Comparison of ENCODE assay signal across 11 mouse cellular contexts in genomic region chr11:55262000-55262399, GRCm38 (mm10). TPM values are rescaled to one million over a fixed set of nuclear protein-coding genes. Genes with fewer than 3 reads are reported as not detected.
DNase-seq lines count a peak whose midpoint lies in the region; ATAC-seq and TF ChIP-seq lines count a peak whose summit lies in the region.
"Had no signal": no experiment of that assay in that cellular context is flagged by ENCODE, and none has a peak within 500 bp of the region (broad histone marks: within the 10 kb centered on the region; RNA-seq: fewer than 3 reads in every experiment).

No protein-coding gene starts in this region.

- no peak for TF ChIP-seq POLR2A in cerebellum, adult 2 months (IDR thresholded peaks at IDR 0.05; ENCODE audit: borderline replicate concordance, insufficient read depth, low read length)

- TF ChIP-seq CTCF in cerebellum, adult 2 months (IDR thresholded peaks at IDR 0.05; ENCODE audit: borderline replicate concordance, insufficient read depth, low read depth, low read length) = peak; percentile 54; the same call in 1 of the 2 replicates

- 60% methylated on average over 5 of the region's 5 CpGs for WGBS in heart, embryonic 11.5 days (ENCODE audit: insufficient replicate concordance)
- 4% methylated on average over 5 of the region's 5 CpGs for WGBS in cerebellum, adult 2 months
- 82% methylated on average over 5 of the region's 5 CpGs for WGBS in midbrain, embryonic 11.5 days

- no peaks in the 10 kb centered on the region for H3K27me3 ChIP-seq in heart, embryonic 11.5 days (ENCODE audit: control insufficient read depth, insufficient read depth, low read length)
- no peaks in the 10 kb centered on the region for H3K27me3 ChIP-seq in cerebellum, adult 2 months (ENCODE audit: control insufficient read depth, insufficient read depth, low read length)
- H3K27me3 ChIP-seq in midbrain, embryonic 11.5 days (ENCODE audit: control insufficient read depth, insufficient read depth, low read length) = no peaks in the 10 kb centered on the region
- H3K27me3 ChIP-seq: embryonic facial prominence, embryonic 12.5 days; intestine, embryonic 15.5 days had no signal

- H3K36me3 ChIP-seq in heart, embryonic 11.5 days (ENCODE audit: control insufficient read depth, insufficient read depth, low read length) = no peaks in the 10 kb centered on the region
- no peaks in the 10 kb centered on the region for H3K36me3 ChIP-seq in midbrain, embryonic 11.5 days (ENCODE audit: control insufficient read depth, insufficient read depth, low read length)
- H3K36me3 ChIP-seq: embryonic facial prominence, embryonic 12.5 days; intestine, embryonic 15.5 days had no signal

- ATAC-seq in heart, embryonic 11.5 days (replicated peaks; ENCODE audit: insufficient number of reproducible peaks, low FRiP score, low TSS enrichment) = no peak
- no peak for ATAC-seq in midbrain, embryonic 11.5 days (ENCODE audit: low FRiP score)
- ATAC-seq: intestine, embryonic 15.5 days had no signal

- H3K27ac ChIP-seq in heart, embryonic 11.5 days (ENCODE audit: low read depth, low read length) = no peak overlapping the region
- peak overlapping the region; percentile 62 for H3K27ac ChIP-seq in cerebellum, adult 2 months (ENCODE audit: insufficient read depth, low read length)
- H3K27ac ChIP-seq in midbrain, embryonic 11.5 days (ENCODE audit: low read depth, low read length) = no peak overlapping the region
- H3K27ac ChIP-seq: embryonic facial prominence, embryonic 12.5 days; intestine, embryonic 15.5 days had no signal

- no peaks in the 10 kb centered on the region for H3K4me1 ChIP-seq in heart, embryonic 11.5 days (ENCODE audit: control insufficient read depth, insufficient read depth, low read length)
- peaks cover 51% of the 10 kb centered on the region for H3K4me1 ChIP-seq in cerebellum, adult 2 months (ENCODE audit: control insufficient read depth, insufficient read depth, low read length)
- H3K4me1 ChIP-seq in midbrain, embryonic 11.5 days (ENCODE audit: control insufficient read depth, insufficient read depth, low read length) = no peaks in the 10 kb centered on the region
- H3K4me1 ChIP-seq: embryonic facial prominence, embryonic 12.5 days; intestine, embryonic 15.5 days had no signal

- no peak overlapping the region for H3K4me2 ChIP-seq in heart, embryonic 11.5 days
- H3K4me2 ChIP-seq in midbrain, embryonic 11.5 days = no peak overlapping the region
- H3K4me2 ChIP-seq: embryonic facial prominence, embryonic 12.5 days; intestine, embryonic 15.5 days; lung, embryonic 14.5 days had no signal

- H3K4me3 ChIP-seq in heart, embryonic 11.5 days (ENCODE audit: low read depth, low read length) = no peak overlapping the region
- H3K4me3 ChIP-seq in cerebellum, adult 2 months (replicated peaks; ENCODE audit: insufficient read depth, low read depth, low read length) = no peak overlapping the region
- no peak overlapping the region for H3K4me3 ChIP-seq in midbrain, embryonic 11.5 days (ENCODE audit: low read depth, low read length)
- H3K4me3 ChIP-seq: embryonic facial prominence, embryonic 12.5 days; intestine, embryonic 15.5 days had no signal

- intact Hi-C loops in gastrocnemius, postnatal 36 days (cut with DNase I) = loop anchor here (2.0 kb wide), 2 partner anchors 119 to 125 kb away; no protein-coding TSS in a partner anchor

- no peaks in the 10 kb centered on the region for H3K9me3 ChIP-seq in heart, embryonic 11.5 days (replicated peaks; ENCODE audit: control insufficient read depth, low read length)
- no peaks in the 10 kb centered on the region for H3K9me3 ChIP-seq in midbrain, embryonic 11.5 days (ENCODE audit: control insufficient read depth, low read length)
- H3K9me3 ChIP-seq: embryonic facial prominence, embryonic 12.5 days; intestine, embryonic 15.5 days had no signal

- no peak overlapping the region for H3K9ac ChIP-seq in heart, embryonic 11.5 days (ENCODE audit: low read depth, low read length)
- no peak overlapping the region for H3K9ac ChIP-seq in midbrain, embryonic 11.5 days (ENCODE audit: low read length)
- H3K9ac ChIP-seq: embryonic facial prominence, embryonic 12.5 days; intestine, embryonic 15.5 days; lung, embryonic 14.5 days had no signal

- peak; percentile 77 to 82 for DNase-seq in heart, adult 18-20 months
- DNase-seq in NIH3T3 (ENCODE audit: low read depth) (peak; percentile 12), MN1 (ENCODE audit: low spot score) (no peak)
- DNase-seq in cerebellum, adult 2 months = peak; percentile 97 to 98
- peak; percentile 68 to 76 for DNase-seq in gastrocnemius, postnatal 36 days
- DNase-seq in thymus, postnatal 25 days = no peak
- DNase-seq in midbrain, embryonic 11.5 days (ENCODE audit: low spot score, missing footprints) = no peak
- DNase-seq: lung, embryonic 14.5 days had no signal

RNA-seq across cellular contexts. Expression of gene Slc36a1, which starts 57.9 kb away (rescaled TPM):
- 10 to 100 TPM; 10.3 to 11.8 TPM for total RNA-seq in heart, adult 18-20 months (2021)
- polyA plus RNA-seq in heart, embryonic 11.5 days (2014; fragmentation: Nextera tagmentation; extraction: Ambion mirVana) = 0.59 and 2.0 TPM in 2 replicates
- 41.1 and 41.5 TPM in 2 replicates for polyA plus RNA-seq in cerebellum, adult 2 months (2012; rRNA removed)
- 1 to 10 TPM; 5.5 to 5.7 TPM for total RNA-seq in gastrocnemius, postnatal 36 days (2021)
- polyA plus RNA-seq in midbrain, embryonic 11.5 days (2014; fragmentation: Nextera tagmentation; extraction: Ambion mirVana) = 1.7 and 2.0 TPM in 2 replicates

Comparison
In these comparisons a context has a peak if more than half of its experiments do, and no peak if none do; other contexts are left out.
1. DNase-seq: peak in heart, adult 18-20 months (2 of 2), NIH3T3 (single experiment), cerebellum, adult 2 months (2 of 2) and gastrocnemius, postnatal 36 days (2 of 2); none in thymus, postnatal 25 days (single experiment), midbrain, embryonic 11.5 days (single experiment) and MN1 (single experiment).
2. RNA of gene Slc36a1, which starts 57.9 kb away (polyA plus RNA-seq): 41.1 to 41.5 TPM in cerebellum, adult 2 months; 0.59 to 2.0 TPM in heart, embryonic 11.5 days and 1.7 to 2.0 TPM in midbrain, embryonic 11.5 days; every median in the first group is over 10 times any median in the second.